Mouse (Mus musculus) testis, adult 2 months (tissue): ENCODE data around the gene Rrp1b.

ENCODE experiments used
- CTCF ChIP-seq: fragments of 200-500 bp; IDR thresholded peaks from 2 replicates; pipeline ENCODE4 v1.5.1; 2012; ENCODE audit warnings: low read depth, mild to moderate bottlenecking, inconsistent platforms, low read length, moderate library complexity; ENCODE audit not compliant: control insufficient read depth, insufficient read depth, insufficient replicate concordance
- POLR2A ChIP-seq: fragments of 200-500 bp; IDR thresholded peaks from 2 replicates; pipeline ENCODE4 v1.6.1; 2012; ENCODE audit warnings: low read depth, mild to moderate bottlenecking, inconsistent platforms, low read length, moderate library complexity; ENCODE audit not compliant: control insufficient read depth

- TF ChIP-seq CTCF (peak; percentile 59; the same call in 1 of the 2 replicates), POLR2A (no peak)
Observed at GRCm38 (mm10) chr17:32025386-32025785, 10.5 kb upstream of the Rrp1b start.
